Mouse (Mus musculus) bone marrow, adult 2 months (tissue): ENCODE results near the gene Kras.

Experiments
- CTCF ChIP-seq: fragments of 200-500 bp; IDR thresholded peaks from 2 replicates; pipeline ENCODE4 v1.5.1; 2011; ENCODE audit warnings: low read length, control low read depth; ENCODE audit not compliant: control insufficient read depth, insufficient read depth
- POLR2A ChIP-seq: fragments of 200-500 bp; IDR thresholded peaks from 2 replicates; pipeline ENCODE4 v1.6.1; 2011; ENCODE audit warnings: low read depth, mild to moderate bottlenecking, control low read depth, low read length, borderline replicate concordance; ENCODE audit not compliant: control insufficient read depth

DNA sequence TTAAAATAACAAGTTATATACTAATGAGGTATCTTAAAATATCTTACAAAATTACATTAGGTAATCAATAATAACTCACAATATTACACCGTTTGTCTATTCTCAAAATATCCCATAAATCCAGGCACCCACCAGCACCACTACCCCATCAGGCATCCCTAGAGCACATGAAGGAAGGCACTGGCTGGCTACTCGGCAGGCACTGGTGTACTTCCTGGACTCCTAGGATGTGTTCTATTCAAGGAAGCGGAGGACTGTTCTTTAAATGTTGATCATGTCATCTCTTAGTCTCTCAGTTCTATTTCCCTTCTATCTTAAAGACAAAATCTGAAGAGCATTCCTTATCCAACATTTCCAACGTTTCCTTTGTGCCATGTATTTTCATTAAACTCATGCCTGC is 12.9 kb downstream of the Kras start:
- TF ChIP-seq CTCF (no peak), POLR2A (no peak)
